Mouse (Mus musculus) ES-Bruce4 (cell line): ENCODE measurements at regions not wholly inside any gene's neighbourhood (a gene's known extent, or its start where the extent isn't known, plus 50 kb on each side); places are given as distances from the start of the nearest gene placed in this dataset.

ENCODE experiments used
- CTCF ChIP-seq: IDR thresholded peaks from one replicate; pipeline ENCODE4 v1.8.1; 2011; ENCODE audit warnings: low read depth, low read length
- POLR2A ChIP-seq: IDR thresholded peaks from one replicate; pipeline ENCODE4 v1.8.1; 2011; ENCODE audit warnings: low read length; ENCODE audit not compliant: insufficient read depth

DNA sequence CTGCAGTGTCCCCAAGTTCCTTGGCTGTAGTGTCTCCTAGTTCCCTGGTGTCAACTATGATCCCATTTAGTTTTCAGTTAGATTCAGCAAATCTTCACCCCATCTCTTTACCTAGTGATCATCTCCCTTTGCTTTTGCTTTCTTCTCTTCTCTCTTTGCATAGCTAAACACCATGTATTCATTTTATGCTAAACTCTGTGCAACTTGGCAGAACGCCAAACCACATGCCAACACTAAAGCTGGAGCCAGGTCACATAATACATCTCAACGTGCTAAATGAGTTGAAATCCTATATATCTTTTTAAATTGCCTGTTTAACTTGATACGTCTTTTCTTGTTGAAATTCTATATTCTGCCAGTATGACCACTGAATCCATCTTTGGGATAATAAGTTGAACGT, 1536.0 kb upstream of the Tenm3 start:
- TF ChIP-seq POLR2A (no peak), CTCF (no peak)
